ENCODE assay signal across 22 mouse cellular contexts in the genomic region with DNA sequence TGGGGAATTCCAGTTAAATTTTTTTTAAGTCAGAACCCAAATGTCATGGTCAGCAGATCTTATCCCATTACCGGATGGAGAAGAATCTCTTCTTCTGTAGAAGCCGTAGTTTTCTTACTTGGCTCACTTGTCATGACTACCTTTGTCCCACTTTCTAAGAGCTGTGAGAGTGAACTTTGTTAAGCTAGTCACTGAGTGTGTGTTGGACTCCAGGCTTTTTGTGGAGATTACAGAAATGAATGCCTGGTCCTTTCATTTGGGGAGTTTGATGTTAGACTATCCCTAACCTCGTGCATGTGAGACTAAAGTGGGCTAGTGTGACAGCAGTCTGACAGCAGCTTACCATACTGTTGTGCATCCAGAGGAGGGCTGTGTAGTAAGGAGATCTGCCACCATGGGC. TPM values are rescaled to one million over a fixed set of nuclear protein-coding genes. Genes with fewer than 3 reads are reported as not detected.
DNase-seq lines count a peak whose midpoint lies in the region; ATAC-seq and TF ChIP-seq lines count a peak whose summit lies in the region.
"Had no signal": no experiment of that assay in that cellular context is flagged by ENCODE, and none has a peak within 500 bp of the region (broad histone marks: within the 10 kb centered on the region; RNA-seq: fewer than 3 reads in every experiment).

No protein-coding gene starts in this region.

- H3K4me3 ChIP-seq in hindbrain, embryonic 16.5 days (ENCODE audit: low read length), result no peak overlapping the region
- H3K4me3 ChIP-seq in hindbrain, embryonic 12.5 days, result no peak overlapping the region
- no peak overlapping the region for H3K4me3 ChIP-seq in lung, postnatal 0 days (ENCODE audit: low read depth, low read length)
- H3K4me3 ChIP-seq in liver, embryonic 11.5 days (ENCODE audit: low read depth, low read length), result no peak overlapping the region
- H3K4me3 ChIP-seq in liver, postnatal 0 days (ENCODE audit: low read depth, low read length), result no peak overlapping the region
- no peak overlapping the region for H3K4me3 ChIP-seq in gastrocnemius, adult 2 months
- H3K4me3 ChIP-seq: erythroblast, embryonic 14.5 days; hindbrain, embryonic 10.5 days; kidney, embryonic 15.5 days; midbrain, embryonic 12.5 days had no signal

- H3K9me3 ChIP-seq in hindbrain, embryonic 16.5 days (ENCODE audit: control insufficient read depth, low read length), result 0 out of 2 replicates have a peak, but pooled peaks cover 2% of the 10 kb centered on the region
- H3K9me3 ChIP-seq in hindbrain, embryonic 12.5 days (replicated peaks), result peaks cover 8% of the 10 kb centered on the region; the same call in 1 of the 2 replicates
- no peaks in the 10 kb centered on the region for H3K9me3 ChIP-seq in lung, postnatal 0 days (ENCODE audit: low read length)
- no peaks in the 10 kb centered on the region for H3K9me3 ChIP-seq in liver, embryonic 11.5 days (ENCODE audit: control insufficient read depth, low read length)
- no peaks in the 10 kb centered on the region for H3K9me3 ChIP-seq in liver, postnatal 0 days (ENCODE audit: low read length)
- H3K9me3 ChIP-seq: kidney, embryonic 15.5 days; midbrain, embryonic 12.5 days had no signal

- H3K9ac ChIP-seq in hindbrain, embryonic 16.5 days (ENCODE audit: low read depth, low read length), result no peak overlapping the region
- no peak overlapping the region for H3K9ac ChIP-seq in hindbrain, embryonic 12.5 days
- no peak overlapping the region for H3K9ac ChIP-seq in lung, postnatal 0 days (replicated peaks; ENCODE audit: low read depth)
- H3K9ac ChIP-seq in liver, embryonic 11.5 days (ENCODE audit: low read depth, low read length), result no peak overlapping the region
- H3K9ac ChIP-seq in liver, postnatal 0 days (replicated peaks), result no peak overlapping the region
- H3K9ac ChIP-seq: kidney, embryonic 15.5 days; lung, embryonic 14.5 days; midbrain, embryonic 12.5 days had no signal

- peaks cover 60% of the 10 kb centered on the region for H3K36me3 ChIP-seq in hindbrain, embryonic 16.5 days (ENCODE audit: control insufficient read depth, insufficient read depth, low read length)
- H3K36me3 ChIP-seq in hindbrain, embryonic 12.5 days, result peaks cover 80% of the 10 kb centered on the region
- peaks cover 19% of the 10 kb centered on the region; the same call in 1 of the 2 replicates for H3K36me3 ChIP-seq in lung, postnatal 0 days (ENCODE audit: insufficient read depth, low read length)
- peaks cover 26% of the 10 kb centered on the region for H3K36me3 ChIP-seq in liver, embryonic 11.5 days (ENCODE audit: control insufficient read depth, insufficient read depth, low read length)
- H3K36me3 ChIP-seq in liver, postnatal 0 days (replicated peaks; ENCODE audit: insufficient read depth, low read length), result peaks cover 52% of the 10 kb centered on the region

- H3K27ac ChIP-seq in hindbrain, embryonic 16.5 days (ENCODE audit: low read depth, low read length), result peak overlapping the region; percentile 23
- H3K27ac ChIP-seq in hindbrain, embryonic 12.5 days, result no peak overlapping the region
- H3K27ac ChIP-seq in lung, postnatal 0 days (ENCODE audit: low read length), result peak overlapping the region; percentile 2; the same call in 1 of the 2 replicates
- H3K27ac ChIP-seq in liver, embryonic 11.5 days (ENCODE audit: low read depth, low read length), result no peak overlapping the region
- H3K27ac ChIP-seq in liver, postnatal 0 days (ENCODE audit: low read depth), result 0 out of 2 replicates have a peak overlapping the region, but pooled peaks have one; percentile 19
- no peak overlapping the region for H3K27ac ChIP-seq in gastrocnemius, adult 2 months
- H3K27ac ChIP-seq: hindbrain, embryonic 10.5 days; kidney, embryonic 15.5 days; midbrain, embryonic 12.5 days had no signal

- intact Hi-C loops in gastrocnemius, adult 2 months (cut with DNase I), result no loop called here

- H3K4me2 ChIP-seq in hindbrain, embryonic 16.5 days (ENCODE audit: low read length), result no peak overlapping the region
- no peak overlapping the region for H3K4me2 ChIP-seq in hindbrain, embryonic 12.5 days (replicated peaks)
- H3K4me2 ChIP-seq in lung, postnatal 0 days (replicated peaks; ENCODE audit: low read depth, low read length), result no peak overlapping the region
- H3K4me2 ChIP-seq in liver, embryonic 11.5 days, result no peak overlapping the region
- no peak overlapping the region for H3K4me2 ChIP-seq in liver, postnatal 0 days (ENCODE audit: low read depth, low read length)
- H3K4me2 ChIP-seq: kidney, embryonic 15.5 days; lung, embryonic 14.5 days; midbrain, embryonic 12.5 days had no signal

- H3K27me3 ChIP-seq in hindbrain, embryonic 16.5 days (replicated peaks; ENCODE audit: control insufficient read depth, insufficient read depth, low read length), result no peaks in the 10 kb centered on the region
- no peaks in the 10 kb centered on the region for H3K27me3 ChIP-seq in hindbrain, embryonic 12.5 days
- no peaks in the 10 kb centered on the region for H3K27me3 ChIP-seq in lung, postnatal 0 days (replicated peaks; ENCODE audit: insufficient read depth, low read length)
- no peaks in the 10 kb centered on the region for H3K27me3 ChIP-seq in liver, embryonic 11.5 days (replicated peaks; ENCODE audit: control insufficient read depth, insufficient read depth, low read length)
- no peaks in the 10 kb centered on the region for H3K27me3 ChIP-seq in liver, postnatal 0 days (ENCODE audit: insufficient read depth, low read length)
- H3K27me3 ChIP-seq: kidney, embryonic 15.5 days; midbrain, embryonic 12.5 days had no signal

- WGBS in hindbrain, embryonic 16.5 days, result 82% methylated on average over 3 of the region's 3 CpGs
- 89% methylated on average over 3 of the region's 3 CpGs for WGBS in hindbrain, embryonic 12.5 days
- 76% methylated on average over 3 of the region's 3 CpGs for WGBS in lung, postnatal 0 days
- WGBS in liver, embryonic 11.5 days, result 90% methylated on average over 3 of the region's 3 CpGs
- WGBS in liver, postnatal 0 days (ENCODE audit: insufficient replicate concordance), result 82% methylated on average over 3 of the region's 3 CpGs

- TF ChIP-seq EP300 in lung, postnatal 0 days (IDR thresholded peaks at IDR 0.05), result no peak
- no peak for TF ChIP-seq EP300 in liver, postnatal 0 days (IDR thresholded peaks at IDR 0.05; ENCODE audit: low read depth)

- DNase-seq in lung, postnatal 0 days (ENCODE audit: low spot score), result no peak
- no peak for DNase-seq in lung, postnatal 4 days
- no peak for DNase-seq in liver, embryonic 11.5 days (ENCODE audit: low spot score)
- no peak for DNase-seq in liver, postnatal 0 days
- DNase-seq in natural killer cell, adult 2 months (ENCODE audit: low spot score in 2 of 2), result no peak
- DNase-seq in gastrocnemius, adult 2 months, result no peak
- DNase-seq: adrenal gland, postnatal 25 days; cerebellum, adult 11-12 months; cerebellum, adult 9-11 months; gastrocnemius, postnatal 36 days; kidney, postnatal 25 days; right cerebral cortex, adult 18-20 months; spleen, adult 18-20 months; thymus, postnatal 4 days had no signal

- ATAC-seq in hindbrain, embryonic 16.5 days, result no peak
- no peak for ATAC-seq in hindbrain, embryonic 12.5 days (ENCODE audit: low FRiP score)
- no peak for ATAC-seq in lung, postnatal 0 days
- ATAC-seq in liver, embryonic 11.5 days (replicated peaks; ENCODE audit: low FRiP score), result 0 out of 2 replicates have a peak, but pooled peaks have one; percentile 35
- no peak for ATAC-seq in liver, postnatal 0 days
- ATAC-seq: intestine, postnatal 0 days had no signal

- no peaks in the 10 kb centered on the region for H3K4me1 ChIP-seq in hindbrain, embryonic 16.5 days (ENCODE audit: control insufficient read depth, insufficient read depth, low read depth, low read length)
- H3K4me1 ChIP-seq in hindbrain, embryonic 12.5 days, result no peaks in the 10 kb centered on the region
- no peaks in the 10 kb centered on the region; the same call in 1 of the 2 replicates for H3K4me1 ChIP-seq in lung, postnatal 0 days (ENCODE audit: insufficient read depth, low read depth, low read length)
- H3K4me1 ChIP-seq in liver, embryonic 11.5 days (replicated peaks; ENCODE audit: control insufficient read depth, insufficient read depth, low read length), result peaks cover 6% of the 10 kb centered on the region; the same call in 1 of the 2 replicates
- peaks cover 3% of the 10 kb centered on the region; the same call in 1 of the 2 replicates for H3K4me1 ChIP-seq in liver, postnatal 0 days (ENCODE audit: insufficient read depth)
- H3K4me1 ChIP-seq: hindbrain, embryonic 10.5 days; kidney, embryonic 15.5 days; midbrain, embryonic 12.5 days had no signal

- TF ChIP-seq CTCF in lung, postnatal 0 days (IDR thresholded peaks at IDR 0.05), result no peak
- no peak for TF ChIP-seq CTCF in liver, postnatal 0 days (IDR thresholded peaks at IDR 0.05; ENCODE audit: low read depth)
- TF ChIP-seq CTCF in gastrocnemius, adult 2 months (IDR thresholded peaks at IDR 0.05), result no peak

RNA-seq across cellular contexts. Expression of a gene that starts 28.2 kb away (rescaled TPM):
- polyA plus RNA-seq in hindbrain, embryonic 16.5 days (2015; fragmentation: Nextera tagmentation; extraction: Ambion mirVana), result 16.5 and 20.6 TPM in 2 replicates
- 46.3 and 54.4 TPM in 2 replicates for polyA plus RNA-seq in hindbrain, embryonic 12.5 days (2016; fragmentation: Nextera tagmentation; extraction: Ambion mirVana)
- 6.4 and 7.8 TPM in 2 replicates for polyA plus RNA-seq in lung, postnatal 0 days (2015; fragmentation: Nextera tagmentation; extraction: Ambion mirVana)
- 26.3 and 26.8 TPM in 2 replicates for polyA plus RNA-seq in liver, embryonic 11.5 days (2014; fragmentation: Nextera tagmentation; extraction: Ambion mirVana)
- 1.6 and 2.0 TPM in 2 replicates for polyA plus RNA-seq in liver, postnatal 0 days (2015; fragmentation: Nextera tagmentation; extraction: Ambion mirVana)
- total RNA-seq in gastrocnemius, adult 2 months (2021), result 1 to 10 TPM; 5.7 to 6.9 TPM

Comparison
In these comparisons a context has a peak if more than half of its experiments do, and no peak if none do; other contexts are left out.
1. H3K27ac ChIP-seq: peak in hindbrain, embryonic 16.5 days (single experiment), lung, postnatal 0 days (single experiment) and liver, postnatal 0 days (single experiment); none in hindbrain, embryonic 12.5 days (single experiment), liver, embryonic 11.5 days (single experiment) and gastrocnemius, adult 2 months (single experiment).